9 mouse cellular contexts compared by ENCODE assay signal in the genomic region with DNA sequence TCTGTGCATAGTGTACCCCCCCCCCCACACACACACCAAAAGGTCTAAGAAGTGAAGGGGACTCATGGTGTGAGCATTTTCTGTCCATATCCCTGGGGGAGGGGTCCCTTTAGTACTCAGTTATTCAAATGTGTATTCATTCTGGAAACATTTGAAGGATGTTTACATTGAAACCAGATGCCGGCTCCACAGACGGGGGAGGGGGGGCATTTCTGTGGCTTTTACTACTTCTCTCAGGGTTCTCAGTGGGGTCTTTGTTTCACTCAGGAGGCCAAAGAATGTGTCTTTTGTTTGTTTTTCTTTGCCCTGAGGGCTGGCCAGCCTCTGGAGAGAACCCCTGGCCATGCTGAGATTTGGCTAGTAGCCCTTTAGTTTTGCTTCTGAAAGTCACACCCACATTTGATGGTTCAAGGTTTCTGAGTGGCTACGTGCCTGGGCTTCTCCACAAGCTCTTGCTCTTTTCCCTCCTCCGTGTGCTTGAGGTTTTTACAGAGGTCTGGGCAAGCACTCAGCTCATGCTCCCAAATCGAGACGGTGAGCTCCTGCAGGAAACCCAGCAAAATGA. TPM values are rescaled to one million over a fixed set of nuclear protein-coding genes. Genes with fewer than 3 reads are reported as not detected.
DNase-seq lines count a peak whose midpoint lies in the region; ATAC-seq and TF ChIP-seq lines count a peak whose summit lies in the region.
"Had no signal": no experiment of that assay in that cellular context is flagged by ENCODE, and none has a peak within 500 bp of the region (broad histone marks: within the 10 kb centered on the region; RNA-seq: fewer than 3 reads in every experiment).

No protein-coding gene starts in this region.

- H3K36me3 ChIP-seq in liver, embryonic 12.5 days: no peaks in the 10 kb centered on the region
- no peaks in the 10 kb centered on the region for H3K36me3 ChIP-seq in forebrain, postnatal 0 days (ENCODE audit: insufficient read depth)

- ATAC-seq in liver, embryonic 12.5 days: no peak
- peak; percentile 36 for ATAC-seq in forebrain, postnatal 0 days

- no peaks in the 10 kb centered on the region for H3K4me1 ChIP-seq in liver, embryonic 12.5 days
- H3K4me1 ChIP-seq in forebrain, postnatal 0 days (ENCODE audit: insufficient read depth): no peaks in the 10 kb centered on the region

- no peak overlapping the region for H3K27ac ChIP-seq in liver, embryonic 12.5 days
- no peak overlapping the region for H3K27ac ChIP-seq in forebrain, postnatal 0 days (ENCODE audit: low read depth, low read length)
- no peak overlapping the region for H3K27ac ChIP-seq in layer of hippocampus, adult 2 months

- H3K4me3 ChIP-seq in liver, embryonic 12.5 days: no peak overlapping the region
- H3K4me3 ChIP-seq in forebrain, postnatal 0 days (ENCODE audit: low read depth, low read length): no peak overlapping the region
- H3K4me3 ChIP-seq in layer of hippocampus, adult 2 months: no peak overlapping the region

- WGBS in liver, embryonic 12.5 days (ENCODE audit: insufficient replicate concordance): 23% methylated on average over 6 of the region's 6 CpGs
- 2% methylated on average over 6 of the region's 6 CpGs for WGBS in forebrain, postnatal 0 days

- no peak for TF ChIP-seq CTCF in forebrain, postnatal 0 days (IDR thresholded peaks at IDR 0.05; ENCODE audit: low read depth)
- no peak for TF ChIP-seq CTCF in layer of hippocampus, adult 2 months (conservative IDR thresholded peaks at IDR 0.05)

- peak; percentile 13 for DNase-seq in liver
- peak; percentile 88 for DNase-seq in embryo, embryonic 10.5 days (ENCODE audit: low spot score)
- DNase-seq in forebrain, postnatal 0 days: peak; percentile 18
- peak; percentile 58 for DNase-seq in lung, postnatal 36 days
- DNase-seq in spleen, adult 12 weeks (ENCODE audit: low spot score): no peak
- DNase-seq in layer of hippocampus, adult 2 months (ENCODE audit: low spot score in 2 of 2): no peak
- DNase-seq in layer of hippocampus, postnatal 36 days: no peak

- H3K4me2 ChIP-seq in liver, embryonic 12.5 days: no peak overlapping the region
- H3K4me2 ChIP-seq in forebrain, postnatal 0 days (ENCODE audit: low read depth): no peak overlapping the region

- H3K9ac ChIP-seq in liver, embryonic 12.5 days: no peak overlapping the region
- no peak overlapping the region for H3K9ac ChIP-seq in forebrain, postnatal 0 days

- no peaks in the 10 kb centered on the region for H3K9me3 ChIP-seq in liver, embryonic 12.5 days (replicated peaks)
- no peaks in the 10 kb centered on the region for H3K9me3 ChIP-seq in forebrain, postnatal 0 days (ENCODE audit: low read length)

- H3K27me3 ChIP-seq in liver, embryonic 12.5 days (replicated peaks): no peaks in the 10 kb centered on the region
- no peaks in the 10 kb centered on the region for H3K27me3 ChIP-seq in forebrain, postnatal 0 days (ENCODE audit: insufficient read depth, low read length)

RNA-seq across cellular contexts. Expression of a gene that starts 24.2 kb away (rescaled TPM):
- polyA plus RNA-seq in liver, embryonic 12.5 days (2016; fragmentation: Nextera tagmentation; extraction: Ambion mirVana): 1.9 and 2.1 TPM in 2 replicates
- total RNA-seq in forebrain, postnatal 0 days (2014; rRNA removed): 3.7 and 6.9 TPM in 2 replicates
- polyA plus RNA-seq in forebrain, postnatal 0 days (2015; fragmentation: Nextera tagmentation; extraction: Ambion mirVana): 6.1 and 9.5 TPM in 2 replicates
- 10 to 100 TPM; 18.6 to 25.8 TPM for total RNA-seq in layer of hippocampus, adult 2 months (2021)
- total RNA-seq in layer of hippocampus, postnatal 36 days (2021): 10 to 100 TPM; 18.3 to 23.7 TPM
- total RNA-seq: common myeloid progenitor, adult 5-6 weeks had no signal

Comparison
In these comparisons a context has a peak if more than half of its experiments do, and no peak if none do; other contexts are left out.
1. DNase-seq: peak in liver (single experiment), embryo, embryonic 10.5 days (single experiment), forebrain, postnatal 0 days (single experiment) and lung, postnatal 36 days (single experiment); none in spleen, adult 12 weeks (single experiment), layer of hippocampus, adult 2 months (0 of 2) and layer of hippocampus, postnatal 36 days (0 of 2).